Mouse (Mus musculus): ENCODE data around the gene Dmrta2. TPM values are rescaled to one million over a fixed set of nuclear protein-coding genes. Genes with fewer than 3 reads are reported as not detected.
A peak's percentile ranks its signal among the peaks of the same experiment; 100 is the strongest.

Dmrta2 gene
- total and polyA plus RNA-seq, 3 experiments, result 0.04 to 0.09 TPM; not detected in 1

DNA sequence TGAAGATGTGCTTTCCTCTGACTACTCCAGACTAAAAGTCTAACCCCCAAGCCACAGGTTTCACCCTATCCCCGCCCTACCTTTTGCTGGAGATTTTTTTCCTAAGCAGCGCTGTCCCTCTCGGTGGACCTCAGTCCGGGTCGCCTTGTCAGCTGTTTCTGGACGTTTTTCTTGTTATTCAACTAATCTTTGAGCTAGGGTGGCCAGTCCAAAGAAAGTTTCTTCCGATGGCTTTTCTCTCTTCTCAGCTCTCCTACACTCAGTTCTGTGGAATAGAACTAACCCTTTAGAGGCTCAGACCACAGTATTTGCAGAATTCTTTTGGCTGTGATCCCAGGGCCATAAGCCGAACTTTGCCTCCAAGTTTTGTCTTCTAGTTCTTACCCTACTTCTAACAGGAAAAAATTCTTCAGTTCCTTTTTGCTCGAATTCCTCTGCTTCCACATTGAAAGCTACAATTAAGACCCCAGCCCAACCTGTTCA lies 1.0 kb downstream of the Dmrta2 start:
- H3K79me2 ChIP-seq (replicated peaks; ENCODE audit: control insufficient read depth, insufficient read depth, low read length), result no peaks in the 10 kb centered on the region
- no peaks in the 10 kb centered on the region for H3K36me3 ChIP-seq (ENCODE audit: control insufficient read depth, insufficient read depth, low read length)
- H3K4me3 ChIP-seq, result no peak overlapping the region
- TF ChIP-seq CTCF (IDR thresholded peaks at IDR 0.05), result no peak
- no peak for TF ChIP-seq POLR2A (IDR thresholded peaks at IDR 0.05; ENCODE audit: insufficient read depth, low read depth, low read length)
- TF ChIP-seq EP300 (IDR thresholded peaks at IDR 0.05; ENCODE audit: insufficient read depth, low read depth, low read length), result no peak
- H3K9ac ChIP-seq (ENCODE audit: low read depth, low read length), result no peak overlapping the region
- no peak overlapping the region for H3K27ac ChIP-seq
- H3K27me3 ChIP-seq (ENCODE audit: control insufficient read depth, insufficient read depth, low read length), result peaks cover 68% of the 10 kb centered on the region
- no peaks in the 10 kb centered on the region; the same call in 1 of the 2 replicates for H3K4me1 ChIP-seq (ENCODE audit: control insufficient read depth, insufficient read depth, low read length)
- intact Hi-C loops (cut with DNase I), result no loop called here
- no peak for DNase-seq
- 12% methylated on average over 9 of the region's 9 CpGs for WGBS

DNA sequence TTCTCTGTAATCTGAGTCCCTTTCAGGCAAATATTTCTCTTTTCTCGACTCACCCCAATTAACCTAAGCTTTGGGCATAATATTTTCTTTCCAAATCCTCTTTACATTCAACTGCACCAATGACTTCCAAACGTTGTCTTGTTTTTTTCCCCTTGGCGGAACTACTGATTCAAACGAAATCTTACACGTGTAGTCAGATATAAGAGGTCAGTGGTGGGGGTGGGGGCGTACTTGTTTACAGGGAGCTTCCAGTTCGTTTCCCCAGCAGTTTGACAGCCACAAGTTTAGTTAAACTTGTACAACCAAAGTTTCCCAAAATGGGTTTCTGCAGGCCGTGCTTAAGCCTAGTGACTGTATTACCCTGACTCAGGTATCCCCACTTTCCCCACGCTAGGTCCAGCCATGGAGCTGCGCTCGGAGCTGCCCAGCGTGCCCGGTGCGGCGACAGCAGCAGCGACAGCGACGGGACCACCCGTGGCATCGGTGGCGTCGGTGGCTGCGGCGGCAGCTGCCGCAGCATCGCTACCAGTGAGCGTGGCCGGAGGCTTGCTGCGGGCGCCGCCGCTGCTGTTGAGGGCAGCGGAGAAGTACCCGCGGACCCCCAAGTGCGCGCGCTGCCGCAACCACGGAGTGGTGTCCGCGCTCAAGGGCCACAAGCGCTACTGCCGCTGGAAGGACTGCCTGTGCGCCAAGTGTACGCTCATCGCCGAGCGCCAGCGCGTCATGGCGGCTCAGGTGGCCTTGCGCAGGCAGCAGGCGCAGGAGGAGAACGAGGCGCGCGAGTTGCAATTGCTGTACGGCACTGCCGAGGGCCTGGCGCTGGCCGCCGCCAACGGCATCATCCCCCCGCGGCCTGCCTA lies 1.8 kb downstream of the Dmrta2 start:
- Histone ChIP-seq H3K4me1 (ENCODE audit: control insufficient read depth, insufficient read depth, low read length) (no peaks in the 10 kb centered on the region; the same call in 1 of the 2 replicates), H3K79me2 (replicated peaks; ENCODE audit: control insufficient read depth, insufficient read depth, low read length) (no peaks in the 10 kb centered on the region), H3K9ac (ENCODE audit: low read depth, low read length) (no peak overlapping the region), H3K27ac (no peak overlapping the region), H3K36me3 (ENCODE audit: control insufficient read depth, insufficient read depth, low read length) (no peaks in the 10 kb centered on the region), H3K4me3 (no peak overlapping the region), H3K27me3 (ENCODE audit: control insufficient read depth, insufficient read depth, low read length) (peaks cover 74% of the 10 kb centered on the region)
- 6% methylated on average over 66 of the region's 66 CpGs for WGBS
- no peak for TF ChIP-seq EP300 (IDR thresholded peaks at IDR 0.05; ENCODE audit: insufficient read depth, low read depth, low read length)
- TF ChIP-seq CTCF (IDR thresholded peaks at IDR 0.05), result no peak
- TF ChIP-seq POLR2A (IDR thresholded peaks at IDR 0.05; ENCODE audit: insufficient read depth, low read depth, low read length), result no peak
- peak in 1 of 2 experiments; percentile 22 for DNase-seq
- intact Hi-C loops (cut with DNase I), result no loop called here

DNA sequence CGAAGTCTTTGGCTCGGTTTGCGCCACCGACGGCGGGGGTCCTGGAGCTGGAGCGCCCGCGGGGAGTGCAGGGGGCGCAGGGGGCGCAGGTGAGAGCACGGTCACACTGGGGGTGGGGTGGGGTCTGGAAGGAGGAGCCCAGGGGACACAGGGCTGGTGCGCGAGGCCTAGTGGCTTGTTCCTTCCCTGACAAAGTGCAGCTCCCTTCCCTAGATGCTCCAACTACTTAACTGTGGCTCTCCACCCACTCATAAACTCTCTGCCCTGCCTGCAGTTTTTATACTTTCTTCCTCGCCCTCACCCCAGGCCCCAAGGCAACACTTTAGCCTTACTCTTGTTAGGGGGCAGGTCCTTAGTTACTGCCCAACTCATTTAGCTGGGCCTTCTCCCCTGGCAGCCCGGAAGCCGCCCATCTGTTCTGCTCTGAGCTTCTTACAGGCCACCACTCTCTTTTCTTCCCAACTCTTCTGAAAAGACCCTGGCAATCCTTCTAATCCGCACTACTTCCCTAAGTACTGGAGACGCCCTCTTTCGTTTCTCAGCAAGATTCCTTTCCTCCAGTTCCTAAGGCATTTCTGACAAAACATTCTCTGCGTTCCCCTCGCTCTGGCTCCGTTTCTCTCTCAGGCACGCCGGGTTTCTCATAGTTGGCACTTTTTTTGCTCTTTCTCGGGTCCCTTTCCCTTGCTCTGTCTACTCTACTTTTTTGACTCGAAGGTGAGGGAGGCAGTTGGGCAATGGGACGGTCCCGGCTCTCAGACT lies 2.6 kb downstream of the Dmrta2 start:
- H3K4me1 ChIP-seq (ENCODE audit: control insufficient read depth, insufficient read depth, low read length), result no peaks in the 10 kb centered on the region; the same call in 1 of the 2 replicates
- WGBS, result 30% methylated on average over 28 of the region's 29 CpGs

DNA sequence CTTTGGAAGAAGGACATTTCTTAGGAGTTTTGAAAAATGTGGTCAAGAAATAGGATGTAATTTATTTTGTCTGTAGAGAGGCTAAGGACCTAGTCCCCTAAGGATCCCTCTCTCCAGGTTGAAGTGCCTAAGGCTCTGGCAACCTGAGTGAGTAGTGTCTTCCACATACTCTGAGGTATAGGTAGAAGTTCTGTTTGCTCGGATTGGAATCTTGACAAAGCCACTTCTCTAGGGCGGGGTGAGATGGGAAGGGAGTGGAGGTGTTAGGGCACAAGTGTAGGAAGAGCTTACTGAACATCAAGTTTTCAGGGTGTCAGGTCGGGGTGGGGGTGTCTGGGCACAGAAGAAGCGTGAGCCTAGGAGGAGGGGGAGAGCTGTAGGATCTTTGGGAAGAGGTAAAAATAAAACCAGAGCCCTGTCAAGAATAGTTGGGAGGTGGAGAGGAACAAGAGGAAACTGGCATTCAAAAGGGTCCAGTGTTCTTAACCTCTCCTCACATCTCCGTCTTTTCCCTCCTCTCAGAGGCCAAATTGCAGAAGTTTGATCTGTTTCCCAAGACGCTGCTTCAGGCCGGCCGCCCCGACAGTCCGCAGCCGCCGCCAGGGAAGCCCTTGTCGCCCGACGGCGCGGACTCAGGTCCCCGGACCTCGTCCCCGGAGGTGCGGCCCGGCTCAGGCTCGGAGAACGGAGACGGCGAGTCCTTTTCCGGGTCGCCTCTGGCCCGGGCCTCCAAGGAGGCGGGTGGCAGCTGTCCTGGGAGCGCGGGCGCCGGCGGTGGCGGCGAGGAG lies 3.4 kb downstream of the Dmrta2 start:
- Histone ChIP-seq H3K4me3 (no peak overlapping the region), H3K79me2 (replicated peaks; ENCODE audit: control insufficient read depth, insufficient read depth, low read length) (no peaks in the 10 kb centered on the region), H3K9ac (ENCODE audit: low read depth, low read length) (no peak overlapping the region), H3K4me1 (ENCODE audit: control insufficient read depth, insufficient read depth, low read length) (no peaks in the 10 kb centered on the region; the same call in 1 of the 2 replicates), H3K36me3 (ENCODE audit: control insufficient read depth, insufficient read depth, low read length) (no peaks in the 10 kb centered on the region), H3K27me3 (ENCODE audit: control insufficient read depth, insufficient read depth, low read length) (peaks cover 75% of the 10 kb centered on the region), H3K27ac (no peak overlapping the region)
- no peak for TF ChIP-seq CTCF (IDR thresholded peaks at IDR 0.05)
- no peak for TF ChIP-seq EP300 (IDR thresholded peaks at IDR 0.05; ENCODE audit: insufficient read depth, low read depth, low read length)
- no peak for TF ChIP-seq POLR2A (IDR thresholded peaks at IDR 0.05; ENCODE audit: insufficient read depth, low read depth, low read length)
- intact Hi-C loops (cut with DNase I), result no loop called here
- DNase-seq, result peak in 1 of 2 experiments; percentile 27
- WGBS, result 13% methylated on average over 37 of the region's 37 CpGs

More for the DNA sequence above, 2.6 kb downstream of the Dmrta2 start:
- Histone ChIP-seq H3K36me3 (ENCODE audit: control insufficient read depth, insufficient read depth, low read length) (no peaks in the 10 kb centered on the region), H3K9ac (ENCODE audit: low read depth, low read length) (no peak overlapping the region), H3K27ac (no peak overlapping the region), H3K4me3 (no peak overlapping the region), H3K27me3 (ENCODE audit: control insufficient read depth, insufficient read depth, low read length) (peaks cover 77% of the 10 kb centered on the region), H3K79me2 (replicated peaks; ENCODE audit: control insufficient read depth, insufficient read depth, low read length) (no peaks in the 10 kb centered on the region)
- TF ChIP-seq EP300 (IDR thresholded peaks at IDR 0.05; ENCODE audit: insufficient read depth, low read depth, low read length), result no peak
- no peak for TF ChIP-seq POLR2A (IDR thresholded peaks at IDR 0.05; ENCODE audit: insufficient read depth, low read depth, low read length)
- TF ChIP-seq CTCF (IDR thresholded peaks at IDR 0.05), result no peak
- no peak for DNase-seq
- intact Hi-C loops (cut with DNase I), result no loop called here

DNA sequence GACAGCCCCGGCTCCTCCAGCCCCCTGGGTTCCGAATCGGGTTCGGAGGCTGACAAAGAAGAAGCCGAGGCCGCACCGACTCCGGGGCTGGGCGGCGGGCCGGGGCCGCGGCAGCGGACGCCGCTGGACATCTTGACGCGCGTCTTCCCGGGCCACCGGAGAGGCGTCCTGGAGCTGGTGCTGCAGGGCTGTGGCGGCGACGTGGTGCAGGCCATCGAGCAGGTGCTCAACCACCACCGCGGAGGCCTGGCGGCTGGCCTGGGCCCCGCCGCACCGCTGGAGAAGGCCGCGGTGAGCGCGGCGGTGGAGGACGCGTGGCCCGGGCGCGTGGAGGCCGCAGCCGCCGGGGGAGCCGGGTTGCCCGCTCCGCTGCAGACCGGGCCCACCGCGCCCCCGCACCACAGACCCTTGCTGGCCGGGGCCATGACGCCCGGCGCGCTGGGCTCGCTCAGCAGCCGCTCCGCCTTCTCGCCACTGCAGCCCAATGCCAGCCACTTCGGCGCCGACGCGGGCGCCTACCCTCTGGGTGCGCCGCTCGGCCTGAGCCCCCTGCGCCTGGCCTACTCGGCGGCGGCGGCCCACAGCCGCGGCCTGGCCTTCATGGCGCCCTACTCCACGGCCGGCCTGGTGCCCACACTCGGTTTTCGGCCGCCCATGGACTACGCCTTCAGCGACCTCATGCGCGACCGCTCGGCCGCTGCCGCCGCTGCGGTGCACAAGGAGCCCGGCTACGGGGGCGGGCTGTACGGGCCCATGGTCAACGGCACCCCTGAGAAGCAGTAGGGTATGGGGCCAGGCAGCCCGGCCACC lies 4.2 kb downstream of the Dmrta2 start:
- H3K9ac ChIP-seq (ENCODE audit: low read depth, low read length), result peak overlapping the region; percentile 32; the same call in 1 of the 2 replicates
- DNase-seq, result peak in 1 of 2 experiments; percentile 40
- WGBS, result 10% methylated on average over 98 of the region's 99 CpGs
- no peaks in the 10 kb centered on the region for H3K36me3 ChIP-seq (ENCODE audit: control insufficient read depth, insufficient read depth, low read length)
- H3K27me3 ChIP-seq (ENCODE audit: control insufficient read depth, insufficient read depth, low read length), result peaks cover 72% of the 10 kb centered on the region
- TF ChIP-seq CTCF (IDR thresholded peaks at IDR 0.05), result no peak
- no peak for TF ChIP-seq EP300 (IDR thresholded peaks at IDR 0.05; ENCODE audit: insufficient read depth, low read depth, low read length)
- TF ChIP-seq POLR2A (IDR thresholded peaks at IDR 0.05; ENCODE audit: insufficient read depth, low read depth, low read length), result no peak
- peak overlapping the region; percentile 33 for H3K4me3 ChIP-seq
- no peaks in the 10 kb centered on the region for H3K79me2 ChIP-seq (replicated peaks; ENCODE audit: control insufficient read depth, insufficient read depth, low read length)
- H3K27ac ChIP-seq, result no peak overlapping the region
- H3K4me1 ChIP-seq (ENCODE audit: control insufficient read depth, insufficient read depth, low read length), result no peaks in the 10 kb centered on the region; the same call in 1 of the 2 replicates
- intact Hi-C loops (cut with DNase I), result no loop called here

Data from heart, adult 2 months (tissue).